Mouse (Mus musculus): Measurements from ENCODE around the gene Thegl.

Thegl gene

GRCm38 (mm10) chr5:77097686-77098085 is 81.9 kb downstream of the Thegl start:
- no peak for DNase-seq

GRCm38 (mm10) chr5:77098874-77099273 is 83.1 kb downstream of the Thegl start:
- DNase-seq: no peak

GRCm38 (mm10) chr5:77099317-77099996 is 83.6 kb downstream of the Thegl start:
- DNase-seq: no peak

GRCm38 (mm10) chr5:77099997-77100380 is 84.2 kb downstream of the Thegl start:
- DNase-seq: no peak

GRCm38 (mm10) chr5:77100691-77101090 is 84.9 kb downstream of the Thegl start:
- no peak for DNase-seq

- DNase-seq: no peak
Measured at GRCm38 (mm10) chr5:77102522-77103365, 86.9 kb downstream of the Thegl start.

GRCm38 (mm10) chr5:77107146-77107822 is 91.5 kb downstream of the Thegl start:
- no peak for DNase-seq

- no peak for DNase-seq
Measured at GRCm38 (mm10) chr5:77108806-77109205, 93.0 kb downstream of the Thegl start.

- DNase-seq: no peak
Measured at GRCm38 (mm10) chr5:77109814-77110213, 94.0 kb downstream of the Thegl start.

Data from cerebellum, postnatal 14 days (tissue).